Mouse (Mus musculus) heart, embryonic 10.5 days (tissue): ENCODE data around the gene Gstk1. TPM values are rescaled to one million over a fixed set of nuclear protein-coding genes. Genes with fewer than 3 reads are reported as not detected.

Source experiments
- DNase-seq: peaks from one replicate; pipeline ENCODE4 v3.0.0-alpha.2; 2017; ENCODE audit warnings: low spot score
- H3K27ac ChIP-seq: fragments of 300-500 bp; sonication (generic); 2 replicates; pipeline ENCODE4 v1.5.1; 2016; ENCODE audit warnings: mild to moderate bottlenecking
- H3K27me3 ChIP-seq: fragments of 300-500 bp; sonication (generic); 2 replicates; pipeline ENCODE4 v1.6.1; 2016; ENCODE audit warnings: mild to moderate bottlenecking; ENCODE audit not compliant: poor library complexity, insufficient read depth, severe bottlenecking
- H3K36me3 ChIP-seq: fragments of 300-500 bp; sonication (generic); 2 replicates; pipeline ENCODE4 v1.6.1; 2016; ENCODE audit warnings: mild to moderate bottlenecking, moderate library complexity
- H3K4me1 ChIP-seq: fragments of 300-500 bp; sonication (generic); 2 replicates; pipeline ENCODE4 v1.6.1; 2016; ENCODE audit warnings: mild to moderate bottlenecking
- H3K4me3 ChIP-seq: fragments of 300-500 bp; sonication (generic); 2 replicates; pipeline ENCODE4 v1.5.1; 2016; ENCODE audit warnings: mild to moderate bottlenecking, moderate library complexity
- H3K9me3 ChIP-seq: fragments of 300-500 bp; sonication (generic); 2 replicates; pipeline ENCODE4 v1.6.1; 2016; ENCODE audit warnings: mild to moderate bottlenecking, moderate library complexity
- WGBS: fragments of 180-500 bp; shearing (Covaris S2); methylation state at CpG from one replicate; pipeline ENCODE4 v1.1.7; 2016; 5-methylcytosine and 5-hydroxymethylcytosine counted together
- polyA plus RNA-seq: library from polyadenylated mRNA; unstranded; fragments of >200 nt; fragmentation: Nextera tagmentation; extraction: Ambion mirVana; gene quantifications from 2 replicates; pipeline ENCODE4 v1.2.1, GENCODE M21; 2016

Gstk1 gene
- polyA plus RNA-seq, 1 experiment from 2014 or later, result 13.8 TPM

DNA sequence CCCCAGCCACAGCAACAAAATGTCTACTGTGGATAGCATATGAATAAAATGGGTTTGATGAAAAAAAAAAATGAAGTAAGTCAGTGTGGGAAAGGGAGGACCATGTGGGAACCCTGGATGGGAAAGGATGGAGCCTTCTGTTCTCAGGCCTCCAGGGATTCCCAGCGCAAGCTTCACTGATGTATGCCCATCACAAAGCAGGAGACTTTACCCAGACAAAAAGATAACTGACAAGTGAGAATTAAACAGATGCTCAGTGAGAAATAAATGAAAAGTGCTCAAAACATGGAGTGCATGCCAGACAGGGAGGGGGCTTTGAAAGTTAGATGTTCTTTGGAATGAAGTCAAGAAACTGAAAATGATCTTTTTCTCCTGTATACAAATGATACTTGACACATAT is 2.2 kb downstream of the Gstk1 start:
- Histone ChIP-seq H3K36me3 (no peaks in the 10 kb centered on the region), H3K27me3 (peaks cover 14% of the 10 kb centered on the region), H3K9me3 (no peaks in the 10 kb centered on the region), H3K27ac (no peak overlapping the region), H3K4me3 (no peak overlapping the region), H3K4me1 (peaks cover 10% of the 10 kb centered on the region)
- 93% methylated on average over 1 of the region's 1 CpGs for WGBS
- no peak for DNase-seq

DNA sequence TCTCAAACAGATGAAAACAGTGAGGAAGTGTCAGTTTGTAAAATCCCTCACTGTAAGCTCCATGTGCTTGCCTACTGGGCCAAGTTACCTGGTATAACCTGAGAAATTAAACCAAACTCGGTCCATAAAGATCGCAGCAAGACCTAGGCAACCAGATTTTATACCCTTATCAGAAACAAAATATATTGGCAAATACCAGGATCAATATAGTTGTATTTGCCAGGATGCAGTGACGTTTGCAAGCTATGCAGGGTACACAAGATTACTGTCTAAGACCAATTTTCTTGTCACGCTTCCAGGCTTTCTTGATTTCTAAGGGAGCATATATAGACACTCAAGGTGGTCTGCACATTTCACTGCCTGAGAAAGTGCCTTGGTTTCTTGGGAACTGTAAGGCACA is 6.1 kb downstream of the Gstk1 start:
- no peaks in the 10 kb centered on the region for H3K36me3 ChIP-seq
- no peaks in the 10 kb centered on the region for H3K9me3 ChIP-seq
- no peak overlapping the region for H3K4me3 ChIP-seq
- no peak overlapping the region for H3K27ac ChIP-seq
- no peaks in the 10 kb centered on the region for H3K4me1 ChIP-seq
- WGBS, result 76% methylated on average over 4 of the region's 4 CpGs
- DNase-seq, result no peak
- peaks cover 8% of the 10 kb centered on the region; the same call in 1 of the 2 replicates for H3K27me3 ChIP-seq

DNA sequence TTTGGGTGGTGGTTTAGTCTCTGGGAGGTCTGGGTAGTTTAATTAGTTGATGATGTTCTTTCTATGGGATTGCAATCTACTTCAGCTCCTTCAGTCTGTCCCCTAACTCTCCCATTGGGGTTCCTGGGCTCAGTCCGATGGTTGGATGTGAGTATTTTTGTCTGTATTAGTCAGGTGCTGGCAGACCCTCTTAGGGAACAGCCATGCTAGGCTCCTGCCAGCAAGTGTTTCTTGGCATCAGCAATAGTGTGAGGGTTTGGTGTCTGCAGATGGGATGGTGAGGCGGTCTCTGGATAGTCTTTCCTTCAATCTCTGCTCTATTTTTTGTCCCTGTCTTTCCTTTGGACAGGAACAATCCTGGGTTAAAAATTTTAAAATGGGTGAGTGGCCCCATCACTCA is 7.4 kb downstream of the Gstk1 start:
- WGBS, result 73% methylated on average over 2 of the region's 2 CpGs
- Histone ChIP-seq H3K36me3 (no peaks in the 10 kb centered on the region), H3K4me3 (no peak overlapping the region), H3K27me3 (no peaks in the 10 kb centered on the region), H3K9me3 (no peaks in the 10 kb centered on the region), H3K27ac (no peak overlapping the region), H3K4me1 (no peaks in the 10 kb centered on the region)
- DNase-seq, result no peak

- whole genome bisulfite sequencing, result 16% methylated on average over 11 of the region's 11 CpGs
- Histone ChIP-seq H3K27ac (no peak overlapping the region), H3K27me3 (no peaks in the 10 kb centered on the region; the same call in 1 of the 2 replicates), H3K36me3 (no peaks in the 10 kb centered on the region), H3K4me1 (peaks cover 6% of the 10 kb centered on the region), H3K4me3 (no peak overlapping the region), H3K9me3 (no peaks in the 10 kb centered on the region)
- DNase-seq, result peak; percentile 87
Measured at GRCm38 (mm10) chr6:42257303-42257863, 11.6 kb downstream of the Gstk1 start.

- DNase-seq, result no peak
- H3K4me3 ChIP-seq, result no peak overlapping the region
- no peaks in the 10 kb centered on the region for H3K9me3 ChIP-seq
- peaks cover 6% of the 10 kb centered on the region; the same call in 1 of the 2 replicates for H3K27me3 ChIP-seq
- H3K4me1 ChIP-seq, result peaks cover 6% of the 10 kb centered on the region
- no peaks in the 10 kb centered on the region for H3K36me3 ChIP-seq
- 48% methylated on average over 6 of the region's 6 CpGs for WGBS
- no peak overlapping the region for H3K27ac ChIP-seq
Measured at GRCm38 (mm10) chr6:42260430-42260829, 14.7 kb downstream of the Gstk1 start.

GRCm38 (mm10) chr6:42261524-42262170 is 15.9 kb downstream of the Gstk1 start, which contains the start of gene Tmem139:
Gene Tmem139, plus strand, starts transcription at chr6:42261970.
- H3K4me3 ChIP-seq, result peak within 1 kb of the TSS; percentile 46
- H3K27ac ChIP-seq, result peak within 1 kb of the TSS; percentile 52; the same call in 1 of the 2 replicates
- H3K36me3 ChIP-seq, result no peaks in the 10 kb centered on the region
- no peak for DNase-seq
- H3K27me3 ChIP-seq, result peaks cover 6% of the 10 kb centered on the region; the same call in 1 of the 2 replicates
- H3K4me1 ChIP-seq, result peaks cover 10% of the 10 kb centered on the region
- WGBS, result 11% methylated on average over 20 of the region's 20 CpGs
- H3K9me3 ChIP-seq, result no peaks in the 10 kb centered on the region

DNA sequence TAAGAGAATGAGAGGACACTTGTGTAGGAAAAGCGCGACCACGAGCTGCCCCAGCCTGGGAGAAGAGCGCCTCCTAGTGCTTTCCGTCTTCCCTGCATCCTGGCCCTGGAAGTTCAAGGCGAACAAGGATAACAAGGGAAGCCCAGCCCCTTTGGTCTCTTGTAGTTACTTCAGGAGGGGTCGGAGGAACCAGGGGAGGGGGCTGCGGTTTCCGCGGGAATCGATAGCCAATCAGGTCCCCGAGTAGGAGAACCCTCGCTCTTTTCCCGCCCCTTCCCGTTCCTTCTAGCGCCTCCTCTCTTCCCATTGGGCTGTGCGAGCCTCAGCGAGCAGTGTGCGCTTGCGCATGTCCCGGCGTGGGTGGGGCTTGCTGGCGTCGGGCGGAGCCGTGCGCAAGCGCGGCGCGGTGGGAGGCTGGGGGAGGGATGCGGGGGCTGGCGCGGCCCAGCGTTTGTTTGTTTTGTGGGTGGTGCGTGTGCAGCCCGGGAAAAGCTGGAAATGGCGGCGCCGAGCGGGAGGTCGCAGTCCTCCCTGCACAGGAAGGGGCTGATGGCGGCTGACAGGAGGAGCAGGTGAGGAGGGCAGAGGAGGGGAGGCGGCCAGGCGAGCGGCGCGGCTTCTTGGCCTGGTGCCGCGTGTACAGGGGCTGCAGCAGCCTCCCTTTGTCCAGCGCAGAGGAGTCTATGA is 19.0 kb downstream of the Gstk1 start, which contains the start of gene Casp2:
Gene Casp2, plus strand, starts transcription at position 360 of the 687 bp plus-strand sequence.
- Histone ChIP-seq H3K9me3 (no peaks in the 10 kb centered on the region), H3K27ac (peak within 1 kb of the TSS; percentile 93), H3K4me1 (peaks cover 11% of the 10 kb centered on the region), H3K4me3 (peak within 1 kb of the TSS; percentile 73), H3K36me3 (peaks cover 26% of the 10 kb centered on the region), H3K27me3 (peaks cover 6% of the 10 kb centered on the region; the same call in 1 of the 2 replicates)
- peak; percentile 100 for DNase-seq
- under 1% methylated on average over 50 of the region's 51 CpGs for WGBS

DNA sequence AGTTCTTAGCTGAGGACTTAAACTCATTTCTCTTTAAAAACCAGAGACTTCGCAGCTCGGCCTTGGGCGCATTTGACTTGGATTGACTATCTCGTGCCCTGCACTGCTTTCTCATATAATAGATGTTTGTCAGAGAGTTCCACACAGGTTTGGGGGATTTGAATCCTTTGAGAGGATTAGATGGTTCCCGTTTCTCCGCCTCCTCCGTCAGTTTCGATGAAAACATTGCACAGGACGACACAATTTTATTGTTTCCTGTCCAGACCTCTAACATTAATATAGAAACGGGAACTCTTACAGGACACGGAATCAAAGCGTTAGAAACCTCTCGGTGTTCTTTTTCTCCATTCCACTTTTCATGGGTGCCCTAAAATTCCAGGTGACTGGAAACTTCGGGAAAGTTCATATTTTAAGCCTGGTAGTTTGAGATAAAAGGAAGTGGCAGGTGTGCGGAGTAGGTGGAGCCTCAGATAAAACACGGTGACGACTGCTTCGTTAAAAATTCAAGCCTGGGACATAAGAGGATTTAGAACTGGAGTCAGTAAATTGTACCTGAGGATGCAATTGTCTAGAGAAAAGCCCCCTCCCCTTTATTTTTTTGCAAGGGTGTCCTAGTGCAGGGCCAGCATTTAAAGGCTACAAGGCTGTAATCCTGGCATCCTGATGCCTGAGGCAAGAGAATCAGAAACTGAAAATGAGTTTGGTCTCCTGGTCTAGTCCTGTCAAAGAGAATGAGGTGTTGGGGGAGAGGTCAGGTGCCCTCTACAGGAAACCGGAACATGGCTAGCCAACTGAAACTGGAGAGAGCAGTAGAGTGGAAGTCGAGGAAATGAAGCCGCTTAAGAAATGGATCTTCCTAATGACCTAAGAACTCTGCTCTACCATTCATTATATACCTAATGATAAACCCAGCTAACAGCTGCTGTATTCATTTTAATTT is 19.9 kb downstream of the Gstk1 start:
- peaks cover 6% of the 10 kb centered on the region; the same call in 1 of the 2 replicates for H3K27me3 ChIP-seq
- H3K9me3 ChIP-seq, result no peaks in the 10 kb centered on the region
- H3K4me1 ChIP-seq, result peaks cover 15% of the 10 kb centered on the region
- peak overlapping the region; percentile 93 for H3K27ac ChIP-seq
- no peak for DNase-seq
- peak overlapping the region; percentile 73 for H3K4me3 ChIP-seq
- H3K36me3 ChIP-seq, result peaks cover 34% of the 10 kb centered on the region
- under 1% methylated on average over 21 of the region's 21 CpGs for WGBS

- peaks cover 84% of the 10 kb centered on the region for H3K36me3 ChIP-seq
- no peak overlapping the region for H3K27ac ChIP-seq
Measured at GRCm38 (mm10) chr6:42270817-42271216, 25.1 kb downstream of the Gstk1 start.

GRCm38 (mm10) chr6:42276151-42276550 is 30.4 kb downstream of the Gstk1 start:
- Histone ChIP-seq H3K4me3 (no peak overlapping the region), H3K36me3 (peaks cover 95% of the 10 kb centered on the region), H3K9me3 (no peaks in the 10 kb centered on the region), H3K27me3 (no peaks in the 10 kb centered on the region), H3K4me1 (no peaks in the 10 kb centered on the region), H3K27ac (no peak overlapping the region)
- DNase-seq, result no peak
- WGBS, result 78% methylated on average over 2 of the region's 2 CpGs

More at GRCm38 (mm10) chr6:42270817-42271216, 25.1 kb downstream of the Gstk1 start:
- 0 out of 2 replicates have a peak, but pooled peaks cover 9% of the 10 kb centered on the region for H3K4me1 ChIP-seq
- DNase-seq, result no peak
- H3K27me3 ChIP-seq, result no peaks in the 10 kb centered on the region
- no peaks in the 10 kb centered on the region for H3K9me3 ChIP-seq
- no peak overlapping the region for H3K4me3 ChIP-seq

DNA sequence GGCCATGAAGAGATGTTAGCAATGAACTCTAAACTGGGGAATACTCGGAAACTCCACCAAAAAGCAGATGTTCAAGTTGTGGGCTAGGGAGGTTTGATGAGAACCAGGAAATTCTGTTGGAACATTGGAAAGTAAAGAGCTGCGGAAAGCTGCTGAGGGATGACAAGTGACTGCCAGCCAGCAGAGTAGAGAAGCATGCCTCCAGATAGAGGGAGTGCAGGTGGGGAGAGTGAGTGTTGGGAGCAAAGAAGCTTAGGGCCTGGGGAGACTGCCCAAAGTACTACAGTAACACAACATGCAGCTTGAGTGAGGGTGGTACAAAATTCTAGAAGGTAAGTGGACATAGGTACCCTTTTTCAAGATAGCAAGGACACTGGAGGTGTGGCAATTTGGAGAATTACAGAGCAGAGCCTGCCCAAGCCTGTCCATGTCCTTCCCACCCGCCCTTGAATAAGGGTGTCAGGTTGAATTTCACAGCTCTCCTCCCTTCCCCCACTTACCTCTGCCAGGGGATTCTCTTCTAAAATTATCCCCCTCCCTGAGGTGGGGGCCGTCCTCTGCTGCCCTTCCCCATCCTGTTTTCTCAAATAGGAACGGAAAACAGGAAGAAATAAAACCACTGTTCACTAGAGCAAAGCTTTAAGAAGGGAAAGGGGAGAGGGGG is 37.3 kb downstream of the Gstk1 start:
- Histone ChIP-seq H3K4me1 (peaks cover 19% of the 10 kb centered on the region), H3K9me3 (no peaks in the 10 kb centered on the region), H3K36me3 (peaks cover 62% of the 10 kb centered on the region), H3K27me3 (no peaks in the 10 kb centered on the region), H3K27ac (peak overlapping the region; percentile 3; the same call in 1 of the 2 replicates), H3K4me3 (no peak overlapping the region)
- WGBS, result 47% methylated on average over 5 of the region's 5 CpGs
- DNase-seq, result no peak

DNA sequence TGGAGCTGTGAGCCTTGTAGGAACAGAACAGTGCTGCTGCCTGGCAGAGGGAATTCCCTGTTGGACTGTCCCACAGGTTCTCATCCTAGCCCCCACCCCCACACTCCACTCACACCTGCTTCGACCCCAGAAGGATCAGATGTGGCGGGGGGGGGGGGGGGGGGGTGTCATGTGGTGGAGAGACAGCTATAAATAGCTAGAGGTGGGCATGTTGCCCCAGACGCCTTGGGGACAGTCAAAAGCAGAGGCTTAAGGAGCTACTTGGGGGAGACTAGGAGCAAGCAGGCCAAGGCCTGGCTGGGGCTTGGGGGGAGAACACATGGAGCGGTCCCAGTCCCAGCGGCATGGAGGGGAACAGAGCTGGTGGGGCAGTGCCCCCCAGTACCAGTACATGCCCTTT is 40.7 kb downstream of the Gstk1 start, which contains the start of gene Clcn1:
Gene Clcn1, plus strand, starts transcription at position 238 of the 400 bp plus-strand sequence.
- H3K9me3 ChIP-seq, result no peaks in the 10 kb centered on the region
- 58% methylated on average over 4 of the region's 5 CpGs for WGBS
- H3K4me3 ChIP-seq, result no peak within 1 kb of the TSS
- DNase-seq, result no peak
- no peaks in the 10 kb centered on the region for H3K27me3 ChIP-seq
- H3K27ac ChIP-seq, result peak within 1 kb of the TSS; percentile 47
- peaks cover 19% of the 10 kb centered on the region for H3K4me1 ChIP-seq
- H3K36me3 ChIP-seq, result peaks cover 39% of the 10 kb centered on the region
